Mouse (Mus musculus): ENCODE results near the gene Creb3.
"Not testable (repeated sequence)": the region's sequence is repeated elsewhere in the genome, so short reads cannot be mapped to it uniquely, and the experiment has no call there.

The Creb3 gene

GRCm38 (mm10) chr4:43584444-43585416, 22.6 kb downstream of the Creb3 start, which contains the start of gene Msmp:
Msmp (minus strand) TSS chr4:43584494.
- DNase-seq, result no peak

DNA sequence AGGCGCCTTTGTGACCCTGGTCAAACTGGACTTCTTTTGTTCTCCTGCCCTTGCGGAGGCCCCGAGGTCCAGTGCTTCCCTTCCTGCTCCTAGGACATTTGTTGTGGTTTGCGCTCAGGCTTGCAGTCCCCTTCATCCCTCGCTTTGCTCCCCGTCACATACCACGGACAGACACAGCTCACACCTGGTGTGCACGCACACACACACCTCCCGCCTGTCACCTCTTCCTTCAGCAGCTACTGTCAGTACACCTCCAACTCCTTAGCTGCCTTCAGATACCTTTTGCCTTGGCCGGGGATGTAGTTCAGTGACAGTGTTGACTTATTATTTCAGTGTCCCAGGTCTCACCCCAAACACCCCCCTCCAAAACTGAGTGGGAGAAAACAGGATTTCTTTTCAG, 23.6 kb downstream of the Creb3 start:
- DNase-seq, result no peak

GRCm38 (mm10) chr4:43586411-43586810, 24.3 kb downstream of the Creb3 start:
- no peak for DNase-seq

- DNase-seq, result no peak
Observed at GRCm38 (mm10) chr4:43587681-43588080, 25.5 kb downstream of the Creb3 start.

GRCm38 (mm10) chr4:43591543-43591942, 29.4 kb downstream of the Creb3 start:
- no peak for DNase-seq

DNA sequence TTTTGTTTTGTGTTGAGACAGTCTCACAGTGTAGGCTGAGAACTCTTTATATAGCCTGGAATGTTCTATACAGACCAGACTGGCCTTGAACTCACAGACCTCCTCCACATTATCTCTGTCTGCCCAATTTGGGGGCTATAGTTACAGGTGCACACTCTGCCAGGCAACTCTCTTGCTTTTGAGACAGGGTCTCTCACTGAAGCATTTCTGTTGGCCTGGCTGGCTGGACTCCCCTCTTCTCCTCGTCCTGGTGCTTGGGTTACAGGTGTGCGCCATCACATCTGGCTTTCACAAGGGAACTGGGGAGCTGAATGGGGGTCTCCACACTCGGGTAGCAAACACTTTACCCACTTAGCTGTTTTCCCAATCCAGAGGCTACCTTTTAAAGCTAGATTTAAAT, 29.8 kb downstream of the Creb3 start:
- DNase-seq, result no peak

GRCm38 (mm10) chr4:43593453-43593852, 31.3 kb downstream of the Creb3 start:
- DNase-seq, result no peak

DNA sequence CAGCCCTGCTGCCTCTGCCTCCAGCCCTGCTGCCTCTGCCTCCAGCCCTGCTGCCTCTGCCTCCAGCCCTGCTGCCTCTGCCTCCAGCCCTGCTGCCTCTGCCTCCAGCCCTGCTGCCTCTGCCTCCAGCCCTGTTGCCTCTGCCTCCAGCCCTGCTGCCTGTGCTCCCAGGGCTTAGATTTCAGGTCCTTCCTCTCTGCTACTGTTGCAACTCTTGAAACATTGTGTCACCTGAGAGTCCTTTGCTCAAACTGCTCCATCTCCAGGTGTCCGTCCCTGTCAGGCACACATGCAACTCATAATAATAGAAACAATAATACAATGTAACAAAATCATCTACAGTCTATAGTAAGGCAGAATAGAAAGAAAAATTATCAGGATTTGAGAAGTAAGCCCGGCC, 34.5 kb downstream of the Creb3 start:
- not testable (repeated sequence) for DNase-seq

DNA sequence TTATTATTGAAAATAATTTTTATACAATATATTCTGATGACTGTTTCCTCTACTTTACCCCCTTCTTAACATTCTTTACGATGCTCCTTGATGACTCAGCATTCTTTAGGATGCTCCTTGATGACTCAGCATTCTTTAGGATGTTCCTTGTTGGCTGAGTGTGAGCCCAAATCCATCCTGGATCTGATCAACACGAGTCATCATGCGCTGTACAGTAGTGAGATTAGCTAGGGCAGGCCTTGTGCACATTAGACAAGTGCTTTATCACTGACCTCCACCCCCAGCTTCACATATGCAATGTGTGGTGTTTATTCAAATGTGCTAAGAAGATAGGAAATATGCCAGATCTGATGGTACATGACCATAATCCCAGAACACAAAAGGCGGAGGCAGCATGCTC, 36.1 kb downstream of the Creb3 start:
- DNase-seq, result no peak

GRCm38 (mm10) chr4:43598650-43599380, 36.7 kb downstream of the Creb3 start:
- DNase-seq, result no peak

DNA sequence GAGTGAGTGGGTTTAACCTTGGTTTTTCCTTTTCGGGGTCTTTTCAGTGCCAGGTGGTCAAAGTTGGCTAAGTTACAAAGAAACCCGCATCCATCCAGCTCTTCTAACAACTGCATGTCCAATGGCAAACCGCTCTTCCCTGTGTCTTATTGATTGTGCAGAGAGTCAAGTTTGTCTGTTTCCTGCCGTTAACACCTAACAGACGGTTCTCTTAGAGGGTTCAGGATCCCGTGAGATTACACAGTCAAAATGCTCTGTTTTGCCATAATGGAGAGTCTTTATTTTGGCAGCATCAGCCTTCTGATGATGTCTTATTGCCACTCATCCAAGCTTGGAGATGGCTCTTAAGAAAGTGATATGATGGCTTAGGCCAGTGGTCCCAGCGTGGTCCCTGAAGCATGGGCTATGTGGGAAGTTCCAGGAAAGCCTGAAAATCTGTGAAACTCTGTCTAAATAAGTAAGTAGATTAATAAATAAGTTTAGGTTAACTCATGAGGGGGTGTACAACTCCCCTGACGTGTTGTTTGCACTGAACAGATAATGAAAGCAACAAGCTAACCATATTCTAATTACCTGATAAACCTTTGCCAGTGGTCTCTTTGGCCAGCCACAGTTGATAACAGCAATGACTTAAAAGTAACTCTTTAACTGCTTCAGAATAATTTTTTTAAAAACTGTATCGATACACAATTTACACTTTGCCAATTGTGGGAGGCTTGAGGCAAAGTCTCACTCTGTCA, 38.2 kb downstream of the Creb3 start:
- DNase-seq, result no peak

- DNase-seq, result no peak
Observed at GRCm38 (mm10) chr4:43604099-43604498, 42.0 kb downstream of the Creb3 start.

- DNase-seq, result no peak
Observed at GRCm38 (mm10) chr4:43604751-43605685, 42.9 kb downstream of the Creb3 start.

- no peak for DNase-seq
Observed at GRCm38 (mm10) chr4:43612534-43612933, 50.4 kb downstream of the Creb3 start.

DNA sequence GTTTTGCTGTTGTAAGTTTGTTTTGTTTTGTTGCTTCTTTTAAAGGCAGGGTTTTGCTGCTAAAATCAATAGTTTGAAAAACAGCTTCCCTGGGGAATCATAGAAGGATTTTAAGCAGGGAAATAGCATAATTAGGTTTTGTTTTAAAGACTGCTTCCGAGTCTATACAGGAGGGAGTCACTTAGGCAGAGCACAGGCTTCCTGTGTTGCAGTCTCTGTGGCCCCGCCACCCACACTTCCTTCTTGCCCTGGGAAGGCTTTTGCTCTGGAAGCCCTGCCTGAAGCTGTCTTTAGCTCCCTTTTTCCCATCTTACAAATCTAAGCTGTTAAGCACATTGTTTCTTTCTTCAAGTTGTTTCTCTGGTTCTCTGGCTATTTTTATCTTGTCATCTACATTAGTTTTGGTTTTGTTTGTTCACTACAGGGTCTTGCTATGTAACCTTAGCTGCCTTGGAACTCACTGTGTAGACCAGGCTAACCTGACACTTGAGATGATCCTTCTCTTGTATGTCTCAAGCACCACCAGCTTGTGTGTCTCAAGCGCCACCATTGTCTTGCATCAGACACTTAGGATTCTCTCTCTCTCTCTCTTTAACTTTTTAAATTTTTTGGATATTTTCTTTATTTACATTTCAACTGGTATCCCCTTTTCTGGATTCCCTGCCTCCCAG, 51.1 kb downstream of the Creb3 start:
- no peak for DNase-seq
